Mouse (Mus musculus) adrenal gland (tissue): Measurements from ENCODE around the gene Slfn5.
"Not testable (repeated sequence)": the region's sequence is repeated elsewhere in the genome, so short reads cannot be mapped to it uniquely, and the experiment has no call there.

ENCODE experiments used
- intact Hi-C: fragments of 180-260 bp; cut with DNase I; formaldehyde crosslinking; loops from one replicate; pipeline ENCODE4 v1.15.1; 2025
- long read RNA-seq, 2 experiments: library from polyadenylated mRNA; unstranded; transcript quantifications; one replicate each; pipeline ENCODE4 v2.0.0; 2020; ENCODE audit warnings: borderline replicate concordance in 1 of 2; ENCODE audit not compliant: insufficient replicate concordance in 1 of 2

The Slfn5 gene
- long read RNA-seq, experiment 1, full-length matches to known transcripts = 1 of 5 reads
- long read RNA-seq, experiment 1, partial matches to known transcripts = 2 of 5 reads
- long read RNA-seq, experiment 1, other reads (novel, unspliced or antisense) = 2 of 5 reads
- long read RNA-seq, experiment 2, full-length matches to known transcripts = 1 of 8 reads
- long read RNA-seq, experiment 2, partial matches to known transcripts = 5 of 8 reads
- long read RNA-seq, experiment 2, other reads (novel, unspliced or antisense) = 2 of 8 reads

GRCm38 (mm10) chr11:82950736-82951481, at the start of gene Slfn5:
TSS of gene Slfn5 (plus strand) at chr11:82951349.
- intact Hi-C loops = no loop called here

GRCm38 (mm10) chr11:82901606-82902310, 49.4 kb upstream of the Slfn5 start:
- intact Hi-C loops = no loop called here

- intact Hi-C loops = no loop called here
Observed at GRCm38 (mm10) chr11:82904952-82905351, 46.2 kb upstream of the Slfn5 start.

DNA sequence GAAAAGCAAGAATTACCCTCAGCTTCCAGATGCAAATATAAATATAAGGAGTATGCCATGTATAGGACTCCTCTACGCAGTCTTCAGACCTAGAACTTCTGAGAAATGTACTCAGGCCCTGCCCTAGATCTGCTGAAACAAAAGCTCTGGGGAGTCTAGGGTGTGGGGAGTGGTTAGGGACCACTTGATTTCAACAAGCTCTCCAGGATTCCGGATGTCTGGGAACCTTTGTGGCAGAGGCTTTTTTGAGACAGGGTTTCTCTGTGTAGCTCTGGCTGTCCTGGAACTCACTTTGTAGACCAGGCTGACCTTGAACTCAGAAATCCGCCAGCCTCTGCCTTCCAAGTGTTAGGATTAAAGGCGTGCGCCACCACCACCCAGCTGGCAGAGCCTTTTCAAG, 45.3 kb upstream of the Slfn5 start:
- intact Hi-C loops = no loop called here

- intact Hi-C loops = no loop called here
Observed at GRCm38 (mm10) chr11:82907651-82908607, 43.2 kb upstream of the Slfn5 start, which contains the start of gene Nle1. TSS of gene Nle1 (minus strand) at chr11:82908411.

DNA sequence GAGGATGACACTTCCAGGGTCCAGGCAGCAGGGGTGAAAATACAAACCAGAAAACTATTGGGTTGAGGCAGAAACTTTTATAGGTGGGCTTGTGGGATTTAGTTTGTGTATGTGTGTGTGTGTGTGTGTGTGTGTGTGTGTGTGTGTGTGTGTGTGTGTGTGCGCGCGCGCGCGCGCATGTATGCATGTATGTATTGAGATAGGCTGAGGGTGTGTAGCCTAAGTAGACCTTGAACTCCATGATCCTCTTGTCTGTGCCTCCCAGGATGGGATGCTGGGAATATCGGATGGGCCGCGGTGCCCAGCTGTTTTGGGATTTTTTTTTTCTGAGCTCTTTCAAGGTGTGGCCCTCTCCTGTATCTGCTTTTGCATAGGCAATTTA, 42.5 kb upstream of the Slfn5 start:
- intact Hi-C loops = no loop called here

- intact Hi-C loops = loop anchor here (10.0 kb wide), 1 partner anchor 135 kb away; no protein-coding TSS in a partner anchor
Observed at GRCm38 (mm10) chr11:82910250-82910649, 40.9 kb upstream of the Slfn5 start, which contains the start of gene Unc45b. TSS of gene Unc45b (plus strand) at chr11:82910550.

GRCm38 (mm10) chr11:82910679-82911389, 40.3 kb upstream of the Slfn5 start:
- intact Hi-C loops = loop anchor here (10.0 kb wide), 1 partner anchor 134 kb away; no protein-coding TSS in a partner anchor

DNA sequence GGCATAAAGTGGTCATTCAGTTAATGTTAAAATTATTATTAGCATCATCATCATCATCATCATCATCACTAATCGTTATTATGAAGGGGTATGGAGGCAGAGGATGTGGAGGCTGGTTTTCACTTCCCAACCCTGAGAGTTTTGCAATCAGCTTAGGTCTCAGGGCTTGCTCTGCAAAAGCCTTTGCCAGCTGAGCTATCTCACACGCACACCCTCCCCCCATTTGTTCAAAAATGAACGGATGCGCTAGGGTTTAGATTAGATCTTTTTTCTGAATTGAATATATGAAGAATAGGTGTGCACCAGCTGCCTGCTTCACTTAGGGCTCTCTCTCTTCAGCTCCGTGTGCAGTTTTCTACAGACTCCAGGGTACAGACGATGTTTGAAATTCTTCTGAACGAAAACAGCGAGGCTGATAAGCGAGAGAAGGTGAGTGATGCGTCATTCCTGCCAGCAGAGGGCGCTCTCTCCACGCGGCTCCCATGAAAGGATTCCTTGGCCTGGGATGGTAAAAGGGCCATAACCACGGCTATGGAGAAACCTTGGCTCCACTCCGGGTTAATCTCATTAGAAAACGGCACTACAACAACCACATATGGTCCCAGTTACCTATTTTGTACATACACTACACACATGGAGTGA, 36.3 kb upstream of the Slfn5 start:
- intact Hi-C loops = loop anchor here (1.0 to 10.0 kb wide), 2 partner anchors 44 to 130 kb away; no protein-coding TSS in a partner anchor

- intact Hi-C loops = no loop called here
Observed at GRCm38 (mm10) chr11:82920768-82921167, 30.4 kb upstream of the Slfn5 start.

DNA sequence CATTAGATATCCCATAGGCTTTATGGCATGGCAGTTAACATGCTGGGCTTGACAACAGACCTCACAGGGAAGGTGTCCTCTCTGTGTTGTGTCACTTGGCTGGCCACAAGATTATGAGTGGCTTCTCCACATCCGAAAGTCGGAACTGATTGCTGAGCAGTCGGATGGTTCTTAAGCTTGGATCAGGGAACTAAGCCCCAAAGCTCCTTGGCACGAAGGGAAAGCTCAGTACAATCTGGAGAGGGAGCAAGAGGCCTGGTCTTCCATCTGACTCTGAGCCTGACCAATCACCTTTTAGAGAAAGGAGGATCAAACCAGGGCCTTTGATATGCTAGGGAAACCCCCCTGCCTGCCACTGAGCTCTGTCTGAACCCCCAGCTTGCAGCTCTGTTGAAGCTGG, 29.5 kb upstream of the Slfn5 start:
- intact Hi-C loops = no loop called here

DNA sequence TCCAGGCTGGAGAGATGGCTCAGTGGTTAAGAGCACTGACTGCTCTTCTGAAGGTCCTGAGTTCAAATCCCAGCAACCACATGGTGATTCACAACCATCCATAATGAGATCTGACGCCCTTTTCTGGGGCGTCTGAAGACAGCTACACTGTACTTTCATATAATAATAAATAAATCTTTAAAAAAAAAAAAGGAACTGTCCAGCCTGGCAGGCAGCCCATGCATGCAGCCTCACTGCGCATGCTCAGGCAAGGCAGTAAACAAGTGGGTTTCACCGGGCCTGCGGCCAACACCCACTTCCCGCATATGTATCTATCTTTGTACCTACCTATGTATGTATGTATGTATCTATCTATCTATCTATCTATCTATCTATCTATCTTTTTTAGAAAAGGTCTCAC, 27.2 kb upstream of the Slfn5 start:
- intact Hi-C loops = not testable (repeated sequence)

DNA sequence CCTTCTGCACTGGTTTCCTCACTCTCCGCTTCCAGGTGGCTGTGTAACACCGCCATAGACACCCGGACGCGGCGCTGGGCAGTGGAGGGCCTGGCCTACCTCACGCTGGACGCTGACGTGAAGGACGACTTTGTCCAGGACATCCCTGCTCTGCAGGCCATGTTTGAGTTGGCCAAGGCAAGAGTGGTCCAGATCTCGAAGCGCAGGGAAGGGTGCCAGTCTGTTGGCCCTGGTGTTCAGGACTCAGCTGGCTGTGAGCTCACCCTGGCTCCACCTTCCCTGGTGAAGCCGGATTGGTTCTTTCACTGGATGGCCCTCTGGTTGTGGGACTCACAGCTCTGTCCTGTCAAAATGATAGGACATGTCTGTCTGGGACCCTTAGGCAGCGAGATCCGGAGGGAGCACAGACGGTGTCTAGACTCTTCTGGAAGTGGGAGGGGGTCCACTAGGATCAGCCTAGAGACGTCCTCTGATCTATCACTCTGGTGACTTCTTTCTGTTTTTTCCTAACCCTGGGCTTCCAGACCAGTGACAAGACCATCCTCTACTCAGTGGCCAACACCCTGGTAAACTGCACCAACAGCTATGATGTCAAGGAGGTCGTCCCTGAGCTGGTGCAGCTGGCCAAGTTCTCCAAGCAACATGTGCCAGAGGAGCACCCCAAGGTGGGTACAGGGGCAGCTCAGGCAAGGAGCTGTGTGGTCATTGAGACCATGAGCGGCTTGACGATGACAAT, 22.1 kb upstream of the Slfn5 start:
- intact Hi-C loops = no loop called here

- intact Hi-C loops = no loop called here
Observed at GRCm38 (mm10) chr11:82929633-82929950, 21.6 kb upstream of the Slfn5 start.

GRCm38 (mm10) chr11:82930391-82930955, 20.7 kb upstream of the Slfn5 start:
- intact Hi-C loops = not testable (repeated sequence)

DNA sequence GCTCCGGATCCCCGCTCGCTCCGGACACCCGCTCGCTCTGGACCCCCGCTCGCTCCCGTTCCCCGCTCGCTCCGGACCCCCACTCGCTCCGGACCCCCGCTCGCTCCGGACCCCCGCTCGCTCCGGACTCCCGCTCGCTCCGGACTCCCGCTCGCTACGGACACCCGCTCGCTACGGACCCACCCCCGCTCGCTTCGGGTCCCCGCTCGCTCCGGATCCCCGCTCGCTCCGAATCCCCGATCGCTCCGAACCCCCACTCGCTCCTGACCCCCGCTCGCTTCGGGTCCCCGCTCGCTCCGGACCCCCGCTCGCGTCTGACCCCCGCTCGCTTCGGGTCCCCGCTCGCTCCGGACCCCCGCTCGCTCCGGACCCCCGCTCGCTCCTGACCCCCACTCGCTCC, 20.0 kb upstream of the Slfn5 start:
- intact Hi-C loops = not testable (repeated sequence)

DNA sequence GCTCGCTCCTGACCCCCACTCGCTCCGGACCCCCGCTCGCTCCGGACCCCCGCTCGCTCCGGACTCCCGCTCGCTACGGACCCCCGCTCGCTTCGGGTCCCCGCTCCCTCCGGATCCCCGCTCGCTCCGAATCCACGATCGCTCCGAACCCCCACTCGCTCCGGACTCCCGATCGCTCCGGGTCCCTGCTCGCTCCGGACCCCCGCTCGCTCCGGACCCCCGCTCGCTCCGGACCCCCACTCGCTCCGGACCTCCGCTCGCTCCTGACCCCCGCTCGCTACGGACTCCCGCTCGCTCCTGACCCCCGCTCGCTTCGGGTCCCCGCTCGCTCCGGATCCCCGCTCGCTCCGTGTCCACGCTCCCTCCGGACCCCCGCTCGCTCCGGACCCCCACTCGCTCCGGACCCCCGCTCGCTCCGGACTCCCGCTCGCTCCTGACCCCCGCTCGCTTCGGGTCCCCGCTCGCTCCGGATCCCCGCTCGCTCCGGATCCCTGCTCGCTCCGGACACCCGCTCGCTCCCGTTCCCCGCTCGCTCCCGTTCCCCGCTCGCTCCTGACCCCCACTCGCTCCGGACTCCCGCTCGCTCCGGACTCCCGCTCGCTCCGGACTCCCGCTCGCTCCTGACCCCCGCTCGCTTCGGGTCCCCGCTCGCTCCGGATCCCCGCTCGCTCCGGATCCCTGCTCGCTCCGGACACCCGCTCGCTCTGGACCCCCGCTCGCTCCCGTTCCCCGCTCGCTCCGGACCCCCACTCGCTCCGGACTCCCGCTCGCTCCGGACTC, 19.3 kb upstream of the Slfn5 start:
- intact Hi-C loops = not testable (repeated sequence)

DNA sequence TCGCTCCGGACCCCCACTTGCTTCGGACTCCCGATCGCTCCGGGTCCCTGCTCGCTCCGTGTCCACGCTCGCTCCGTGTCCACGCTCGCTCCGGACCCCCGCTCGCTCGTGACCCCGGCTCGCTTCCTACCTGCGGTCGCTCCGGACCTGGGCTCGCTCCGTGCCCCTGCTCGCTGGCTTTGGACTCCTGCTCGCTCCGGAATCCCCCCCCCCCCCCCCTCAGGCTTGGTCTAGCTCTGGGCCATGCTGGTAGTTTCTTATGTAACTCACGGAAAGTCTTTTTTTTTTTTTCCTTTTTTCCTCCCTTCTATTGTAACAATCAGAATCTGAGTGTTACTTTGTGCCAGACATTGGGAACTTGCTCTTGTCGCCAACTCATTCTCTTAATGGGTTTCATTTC, 18.0 kb upstream of the Slfn5 start:
- intact Hi-C loops = no loop called here
